Mouse (Mus musculus): ENCODE measurements around the gene Gm13272. TPM values are rescaled to one million over a fixed set of nuclear protein-coding genes. Genes with fewer than 3 reads are reported as not detected.
"Not testable (repeated sequence)": the region's sequence is repeated elsewhere in the genome, so short reads cannot be mapped to it uniquely, and the experiment has no call there.

Gm13272 gene
- polyA plus RNA-seq, 1 experiment, result 0.19 TPM

GRCm38 (mm10) chr4:88762341-88762740, 17.3 kb upstream of the Gm13272 start:
- not testable (repeated sequence) for H3ac ChIP-seq (ENCODE audit: control insufficient read depth, insufficient read length); H3K27me3 ChIP-seq (ENCODE audit: control insufficient read depth, insufficient read depth, insufficient read length); H3K36me3 ChIP-seq (ENCODE audit: control insufficient read depth, insufficient read depth); H3K4me2 ChIP-seq (ENCODE audit: low read depth); H3K4me3 ChIP-seq; H3K79me2 ChIP-seq (ENCODE audit: control insufficient read depth, insufficient read depth)

- H3K36me3 ChIP-seq (ENCODE audit: control insufficient read depth, insufficient read depth); H3K27me3 ChIP-seq (ENCODE audit: control insufficient read depth, insufficient read depth, insufficient read length); H3ac ChIP-seq (ENCODE audit: control insufficient read depth, insufficient read length); H3K4me2 ChIP-seq (ENCODE audit: low read depth); H3K4me3 ChIP-seq; H3K79me2 ChIP-seq (ENCODE audit: control insufficient read depth, insufficient read depth): not testable (repeated sequence)
These were observed 16.1 kb upstream of the Gm13272 start for GRCm38 (mm10) chr4:88763384-88764018.

- H3K4me3 ChIP-seq; H3K79me2 ChIP-seq (ENCODE audit: control insufficient read depth, insufficient read depth); H3K27me3 ChIP-seq (ENCODE audit: control insufficient read depth, insufficient read depth, insufficient read length); H3K4me2 ChIP-seq (ENCODE audit: low read depth); H3K36me3 ChIP-seq (ENCODE audit: control insufficient read depth, insufficient read depth); H3ac ChIP-seq (ENCODE audit: control insufficient read depth, insufficient read length): not testable (repeated sequence)
These were observed 6.1 kb upstream of the Gm13272 start, which contains the start of gene Gm13290 for GRCm38 (mm10) chr4:88773534-88773933. TSS of gene Gm13290 (plus strand) at chr4:88773834.

DNA sequence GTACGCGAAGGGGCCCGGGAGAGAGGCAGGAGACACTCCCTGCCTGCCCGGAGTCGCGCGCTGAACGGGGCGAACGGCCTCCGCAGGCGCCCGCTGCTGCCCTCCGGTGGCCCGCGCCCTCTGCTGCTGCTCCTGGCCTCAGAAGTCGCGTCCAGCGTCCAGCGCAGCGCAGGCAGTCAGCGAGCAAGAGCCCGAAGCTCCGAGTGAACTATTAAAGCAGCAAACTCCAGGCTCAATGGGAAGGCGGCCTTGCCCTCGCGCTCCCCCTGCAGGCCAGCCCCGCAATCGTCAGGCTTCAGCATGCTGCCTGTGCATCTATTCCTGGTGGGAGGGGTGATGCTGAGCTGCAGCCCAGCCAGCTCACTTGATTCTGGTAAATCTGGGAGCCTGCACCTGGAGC, 3.0 kb upstream of the Gm13272 start, which contains the start of gene Gm13289:
Gene Gm13289 (plus strand): TSS at position 301 of the 400 bp plus-strand sequence.
- not testable (repeated sequence) for H3K36me3 ChIP-seq (ENCODE audit: control insufficient read depth, insufficient read depth); H3K79me2 ChIP-seq (ENCODE audit: control insufficient read depth, insufficient read depth); H3ac ChIP-seq (ENCODE audit: control insufficient read depth, insufficient read length); H3K4me2 ChIP-seq (ENCODE audit: low read depth); H3K4me3 ChIP-seq; H3K27me3 ChIP-seq (ENCODE audit: control insufficient read depth, insufficient read depth, insufficient read length)

DNA sequence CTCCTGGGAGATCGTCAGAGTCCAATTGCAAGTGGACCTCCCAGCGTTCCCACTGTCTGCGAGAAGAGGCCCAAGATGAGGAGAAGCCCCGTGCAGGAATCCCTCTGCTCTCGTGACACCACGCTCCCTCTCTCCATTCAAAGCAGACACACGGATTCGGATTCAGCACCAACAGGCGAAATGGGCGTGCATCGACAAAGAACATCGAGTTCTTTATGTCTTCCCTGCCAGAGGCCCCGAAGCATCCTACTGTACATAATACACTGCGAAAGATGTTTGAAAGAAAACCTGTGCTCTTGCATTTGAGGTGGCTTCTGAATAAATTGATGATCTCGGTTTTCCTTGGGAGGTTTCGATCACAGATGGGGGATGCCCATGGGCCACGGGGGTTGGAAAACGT, 670 bp downstream of the Gm13272 start:
- not testable (repeated sequence) for H3K4me2 ChIP-seq (ENCODE audit: low read depth); H3K79me2 ChIP-seq (ENCODE audit: control insufficient read depth, insufficient read depth); H3ac ChIP-seq (ENCODE audit: control insufficient read depth, insufficient read length); H3K4me3 ChIP-seq; H3K36me3 ChIP-seq (ENCODE audit: control insufficient read depth, insufficient read depth); H3K27me3 ChIP-seq (ENCODE audit: control insufficient read depth, insufficient read depth, insufficient read length)

DNA sequence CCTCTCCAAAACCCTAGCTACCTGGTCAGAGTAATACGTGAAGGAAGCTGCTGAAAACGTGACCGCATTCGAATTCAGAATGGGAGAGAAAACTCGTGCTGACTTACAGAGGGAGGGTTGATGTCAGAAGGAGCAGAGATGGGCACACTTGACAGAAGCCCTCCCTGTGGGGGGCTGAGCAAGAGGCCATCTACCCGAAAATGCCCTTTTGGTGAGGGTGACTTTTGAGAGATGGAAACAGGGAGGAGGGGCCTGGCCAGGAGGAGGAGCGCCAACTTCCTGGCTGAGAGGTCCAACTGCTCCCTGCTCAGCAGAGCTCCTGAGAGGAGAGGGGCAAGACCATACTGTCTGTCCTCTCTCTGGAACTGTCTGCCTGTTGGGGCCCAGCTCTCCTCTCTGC, 2.2 kb downstream of the Gm13272 start, which contains the start of gene Ifnz:
Gene Ifnz (plus strand): TSS at position 301 of the 400 bp plus-strand sequence.
- not testable (repeated sequence) for H3K4me3 ChIP-seq; H3K36me3 ChIP-seq (ENCODE audit: control insufficient read depth, insufficient read depth); H3K79me2 ChIP-seq (ENCODE audit: control insufficient read depth, insufficient read depth); H3K4me2 ChIP-seq (ENCODE audit: low read depth); H3ac ChIP-seq (ENCODE audit: control insufficient read depth, insufficient read length); H3K27me3 ChIP-seq (ENCODE audit: control insufficient read depth, insufficient read depth, insufficient read length)

DNA sequence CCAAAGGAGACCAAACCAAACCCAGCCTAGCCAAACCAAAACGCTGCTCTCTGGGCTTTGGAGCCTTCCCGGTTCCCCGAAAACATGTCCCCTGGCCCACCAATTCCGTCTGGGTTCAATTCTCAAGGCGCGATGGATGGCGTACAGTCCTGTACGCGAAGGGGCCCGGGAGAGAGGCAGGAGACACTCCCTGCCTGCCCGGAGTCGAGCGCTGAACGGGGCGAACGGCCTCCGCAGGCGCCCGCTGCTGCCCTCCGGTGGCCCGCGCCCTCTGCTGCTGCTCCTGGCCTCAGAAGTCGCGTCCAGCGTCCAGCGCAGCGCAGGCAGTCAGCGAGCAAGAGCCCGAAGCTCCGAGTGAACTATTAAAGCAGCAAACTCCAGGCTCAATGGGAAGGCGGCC, 2.7 kb downstream of the Gm13272 start:
- not testable (repeated sequence) for H3K36me3 ChIP-seq (ENCODE audit: control insufficient read depth, insufficient read depth); H3ac ChIP-seq (ENCODE audit: control insufficient read depth, insufficient read length); H3K4me3 ChIP-seq; H3K27me3 ChIP-seq (ENCODE audit: control insufficient read depth, insufficient read depth, insufficient read length); H3K79me2 ChIP-seq (ENCODE audit: control insufficient read depth, insufficient read depth); H3K4me2 ChIP-seq (ENCODE audit: low read depth)

DNA sequence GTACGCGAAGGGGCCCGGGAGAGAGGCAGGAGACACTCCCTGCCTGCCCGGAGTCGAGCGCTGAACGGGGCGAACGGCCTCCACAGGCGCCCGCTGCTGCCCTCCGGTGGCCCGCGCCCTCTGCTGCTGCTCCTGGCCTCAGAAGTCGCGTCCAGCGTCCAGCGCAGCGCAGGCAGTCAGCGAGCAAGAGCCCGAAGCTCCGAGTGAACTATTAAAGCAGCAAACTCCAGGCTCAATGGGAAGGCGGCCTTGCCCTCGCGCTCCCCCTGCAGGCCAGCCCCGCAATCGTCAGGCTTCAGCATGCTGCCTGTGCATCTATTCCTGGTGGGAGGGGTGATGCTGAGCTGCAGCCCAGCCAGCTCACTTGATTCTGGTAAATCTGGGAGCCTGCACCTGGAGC, 5.8 kb downstream of the Gm13272 start, which contains the start of gene Gm13276:
Gene Gm13276 (plus strand): TSS at position 301 of the 400 bp plus-strand sequence.
- not testable (repeated sequence) for H3K36me3 ChIP-seq (ENCODE audit: control insufficient read depth, insufficient read depth); H3K4me2 ChIP-seq (ENCODE audit: low read depth); H3K4me3 ChIP-seq; H3K79me2 ChIP-seq (ENCODE audit: control insufficient read depth, insufficient read depth); H3K27me3 ChIP-seq (ENCODE audit: control insufficient read depth, insufficient read depth, insufficient read length); H3ac ChIP-seq (ENCODE audit: control insufficient read depth, insufficient read length)

GRCm38 (mm10) chr4:88788402-88788801, 8.8 kb downstream of the Gm13272 start, which contains the start of gene Gm13277:
TSS of gene Gm13277 (plus strand) at chr4:88788632.
- not testable (repeated sequence) for H3K27me3 ChIP-seq (ENCODE audit: control insufficient read depth, insufficient read depth, insufficient read length); H3K79me2 ChIP-seq (ENCODE audit: control insufficient read depth, insufficient read depth); H3K4me2 ChIP-seq (ENCODE audit: low read depth); H3ac ChIP-seq (ENCODE audit: control insufficient read depth, insufficient read length); H3K36me3 ChIP-seq (ENCODE audit: control insufficient read depth, insufficient read depth); H3K4me3 ChIP-seq

- not testable (repeated sequence) for H3K36me3 ChIP-seq (ENCODE audit: control insufficient read depth, insufficient read depth); H3K4me3 ChIP-seq; H3K27me3 ChIP-seq (ENCODE audit: control insufficient read depth, insufficient read depth, insufficient read length); H3K79me2 ChIP-seq (ENCODE audit: control insufficient read depth, insufficient read depth); H3K4me2 ChIP-seq (ENCODE audit: low read depth); H3ac ChIP-seq (ENCODE audit: control insufficient read depth, insufficient read length)
These were observed 11.6 kb downstream of the Gm13272 start, which contains the start of gene Gm13278 for GRCm38 (mm10) chr4:88791250-88791649. TSS of gene Gm13278 (plus strand) at chr4:88791550.

DNA sequence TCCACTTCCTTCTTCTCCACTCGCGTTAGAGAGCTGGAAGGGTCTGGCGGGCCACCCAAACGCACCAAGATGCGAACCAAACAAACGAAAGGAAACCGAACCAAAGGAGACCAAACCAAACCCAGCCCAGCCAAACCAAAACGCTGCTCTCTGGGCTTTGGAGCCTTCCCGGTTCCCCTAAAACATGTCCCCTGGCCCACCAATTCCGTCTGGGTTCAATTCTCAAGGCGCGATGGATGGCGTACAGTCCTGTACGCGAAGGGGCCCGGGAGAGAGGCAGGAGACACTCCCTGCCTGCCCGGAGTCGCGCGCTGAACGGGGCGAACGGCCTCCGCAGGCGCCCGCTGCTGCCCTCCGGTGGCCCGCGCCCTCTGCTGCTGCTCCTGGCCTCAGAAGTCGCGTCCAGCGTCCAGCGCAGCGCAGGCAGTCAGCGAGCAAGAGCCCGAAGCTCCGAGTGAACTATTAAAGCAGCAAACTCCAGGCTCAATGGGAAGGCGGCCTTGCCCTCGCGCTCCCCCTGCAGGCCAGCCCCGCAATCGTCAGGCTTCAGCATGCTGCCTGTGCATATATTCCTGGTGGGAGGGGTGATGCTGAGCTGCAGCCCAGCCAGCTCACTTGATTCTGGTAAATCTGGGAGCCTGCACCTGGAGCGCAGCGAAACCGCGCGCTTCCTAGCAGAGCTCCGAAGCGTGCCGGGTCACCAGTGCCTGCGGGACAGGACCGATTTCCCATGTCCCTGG, 14.5 kb downstream of the Gm13272 start, which contains the start of gene Gm13275:
Gene Gm13275 (plus strand): TSS at position 552 of the 740 bp plus-strand sequence.
- not testable (repeated sequence) for H3ac ChIP-seq (ENCODE audit: control insufficient read depth, insufficient read length); H3K79me2 ChIP-seq (ENCODE audit: control insufficient read depth, insufficient read depth); H3K4me3 ChIP-seq

DNA sequence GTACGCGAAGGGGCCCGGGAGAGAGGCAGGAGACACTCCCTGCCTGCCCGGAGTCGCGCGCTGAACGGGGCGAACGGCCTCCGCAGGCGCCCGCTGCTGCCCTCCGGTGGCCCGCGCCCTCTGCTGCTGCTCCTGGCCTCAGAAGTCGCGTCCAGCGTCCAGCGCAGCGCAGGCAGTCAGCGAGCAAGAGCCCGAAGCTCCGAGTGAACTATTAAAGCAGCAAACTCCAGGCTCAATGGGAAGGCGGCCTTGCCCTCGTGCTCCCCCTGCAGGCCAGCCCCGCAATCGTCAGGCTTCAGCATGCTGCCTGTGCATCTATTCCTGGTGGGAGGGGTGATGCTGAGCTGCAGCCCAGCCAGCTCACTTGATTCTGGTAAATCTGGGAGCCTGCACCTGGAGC, 17.4 kb downstream of the Gm13272 start, which contains the start of gene Gm13279:
Gene Gm13279 (plus strand): TSS at position 301 of the 400 bp plus-strand sequence.
- H3ac ChIP-seq (ENCODE audit: control insufficient read depth, insufficient read length); H3K27me3 ChIP-seq (ENCODE audit: control insufficient read depth, insufficient read depth, insufficient read length); H3K4me2 ChIP-seq (ENCODE audit: low read depth); H3K79me2 ChIP-seq (ENCODE audit: control insufficient read depth, insufficient read depth); H3K36me3 ChIP-seq (ENCODE audit: control insufficient read depth, insufficient read depth); H3K4me3 ChIP-seq: not testable (repeated sequence)

More for the DNA sequence above, 14.5 kb downstream of the Gm13272 start, which contains the start of gene Gm13275:
- H3K36me3 ChIP-seq (ENCODE audit: control insufficient read depth, insufficient read depth); H3K27me3 ChIP-seq (ENCODE audit: control insufficient read depth, insufficient read depth, insufficient read length); H3K4me2 ChIP-seq (ENCODE audit: low read depth): not testable (repeated sequence)

All from myocyte (in vitro differentiated cells).